Mouse (Mus musculus): Measurements from ENCODE around the gene S100a3.
A peak's percentile ranks its signal among the peaks of the same experiment; 100 is the strongest.

Gene S100a3

GRCm38 (mm10) chr3:90574691-90575090, 14.3 kb downstream of the S100a3 start:
- DNase-seq (ENCODE audit: low spot score in 2 of 2), result no peak

DNA sequence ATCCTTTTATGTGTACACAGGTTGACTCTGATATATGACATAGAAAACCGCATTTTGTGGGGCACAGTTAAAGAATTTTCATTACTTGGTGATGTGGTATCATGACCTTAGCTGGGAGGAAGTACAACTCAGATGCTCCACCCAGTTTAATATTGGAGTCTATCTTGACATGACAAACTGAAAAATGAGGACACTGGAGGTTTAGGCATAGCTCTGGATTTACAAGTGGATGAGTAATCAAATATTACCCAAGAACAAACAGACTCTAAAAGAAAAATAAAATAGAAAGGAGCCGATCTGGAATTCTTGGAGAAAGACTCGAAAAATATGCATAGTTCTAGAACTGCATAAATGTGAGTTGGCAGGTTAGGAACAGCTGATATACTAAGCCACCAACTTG, 14.9 kb downstream of the S100a3 start:
- DNase-seq (ENCODE audit: low spot score in 2 of 2), result no peak

DNA sequence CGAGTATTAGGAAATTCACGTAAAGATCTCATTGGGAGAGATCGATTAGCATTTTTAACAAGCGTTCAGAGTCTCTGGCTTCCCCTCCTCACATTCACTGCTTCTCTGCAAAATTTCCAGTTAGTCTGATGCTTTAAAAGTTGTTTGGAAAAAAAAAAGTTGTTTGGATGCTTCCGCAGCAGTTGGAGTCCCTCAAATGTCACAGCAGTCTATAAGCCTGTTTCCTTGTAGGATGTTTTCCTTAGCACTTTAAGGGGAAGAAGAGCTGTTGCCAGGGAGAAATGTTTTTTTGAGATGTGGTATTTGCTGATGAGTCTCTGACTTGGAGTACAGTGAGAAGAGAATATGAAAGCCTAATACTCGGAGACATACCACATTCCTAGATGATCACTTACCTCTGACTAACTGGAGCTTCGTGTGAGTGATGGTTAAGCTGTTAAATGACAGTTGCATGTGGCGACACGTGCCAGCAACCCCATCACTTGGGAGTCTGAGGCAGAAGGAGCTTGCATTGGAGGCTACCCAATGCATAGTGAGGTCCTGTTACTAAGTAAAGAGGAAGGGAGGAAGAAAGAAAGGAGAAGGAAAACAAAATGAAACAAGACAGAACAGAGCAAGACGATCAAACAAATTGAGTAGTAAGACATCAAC, 16.1 kb downstream of the S100a3 start:
- no peak for DNase-seq (ENCODE audit: low spot score in 2 of 2)

GRCm38 (mm10) chr3:90579433-90579832, 19.1 kb downstream of the S100a3 start:
- DNase-seq (ENCODE audit: low spot score in 2 of 2), result no peak

DNA sequence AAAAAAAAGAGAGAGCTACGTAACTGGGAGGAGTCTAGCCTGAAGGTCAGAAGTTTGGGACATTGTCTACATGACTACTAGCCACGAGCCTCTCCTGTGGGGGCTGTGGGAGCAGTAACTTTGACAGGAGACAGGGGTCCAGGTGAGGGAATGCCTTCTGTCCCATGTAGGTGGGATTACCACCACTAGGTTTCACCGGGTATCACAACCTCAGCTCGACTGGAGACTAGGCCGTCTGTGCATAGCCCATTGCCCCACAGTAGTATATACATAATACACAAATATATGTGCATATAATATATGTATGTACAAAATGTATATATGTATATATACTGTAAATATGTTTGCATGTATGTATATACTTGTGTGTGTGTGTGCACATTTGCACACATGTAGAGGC, 20.8 kb downstream of the S100a3 start:
- no peak for DNase-seq (ENCODE audit: low spot score in 2 of 2)

GRCm38 (mm10) chr3:90582156-90582555, 21.8 kb downstream of the S100a3 start:
- DNase-seq (ENCODE audit: low spot score in 2 of 2), result no peak

- no peak for DNase-seq (ENCODE audit: low spot score in 2 of 2)
These were observed 22.2 kb downstream of the S100a3 start for GRCm38 (mm10) chr3:90582556-90582955.

DNA sequence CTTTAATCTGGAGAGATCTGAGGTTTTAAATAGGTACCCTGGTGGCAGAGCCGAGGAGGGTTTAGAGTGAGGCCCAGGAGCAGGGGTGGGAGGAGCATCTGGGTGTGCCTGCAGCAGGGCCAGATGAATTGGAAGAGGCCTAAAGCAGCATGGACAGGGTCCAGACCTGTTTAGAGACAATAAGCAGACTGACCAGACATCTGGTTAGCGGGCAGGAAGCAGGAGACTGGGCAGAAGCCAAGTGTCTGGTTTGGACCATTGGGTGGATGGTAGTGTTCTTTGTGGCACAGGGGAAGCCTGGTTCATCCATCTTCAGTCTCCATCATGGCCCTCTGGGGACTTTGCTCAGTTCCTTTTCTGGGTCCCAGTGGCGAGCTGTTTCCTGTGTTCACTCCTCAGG, 23.5 kb downstream of the S100a3 start:
- DNase-seq (ENCODE audit: low spot score in 2 of 2), result no peak

DNA sequence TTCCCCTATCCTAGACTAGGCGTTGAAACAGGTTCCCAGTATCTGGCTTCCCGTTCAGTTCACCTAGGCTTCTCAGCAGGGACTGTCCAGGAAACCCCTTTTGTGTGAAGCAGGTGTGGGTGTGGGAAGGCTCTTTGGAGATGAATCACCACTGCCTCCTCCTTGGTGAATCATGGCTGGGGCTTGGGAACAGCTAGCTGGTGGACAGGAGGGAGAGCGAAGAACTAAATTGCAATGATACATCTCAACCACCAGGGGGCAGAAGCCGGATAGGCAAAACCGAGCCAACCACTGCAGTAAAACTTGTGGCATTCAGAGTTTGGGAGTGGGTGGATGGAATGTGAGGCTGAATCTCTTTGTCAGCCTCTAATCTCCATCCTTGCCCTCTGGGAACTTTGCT, 25.2 kb downstream of the S100a3 start:
- peak in 1 of 2 experiments; percentile 64 for DNase-seq (ENCODE audit: low spot score in 2 of 2)

DNA sequence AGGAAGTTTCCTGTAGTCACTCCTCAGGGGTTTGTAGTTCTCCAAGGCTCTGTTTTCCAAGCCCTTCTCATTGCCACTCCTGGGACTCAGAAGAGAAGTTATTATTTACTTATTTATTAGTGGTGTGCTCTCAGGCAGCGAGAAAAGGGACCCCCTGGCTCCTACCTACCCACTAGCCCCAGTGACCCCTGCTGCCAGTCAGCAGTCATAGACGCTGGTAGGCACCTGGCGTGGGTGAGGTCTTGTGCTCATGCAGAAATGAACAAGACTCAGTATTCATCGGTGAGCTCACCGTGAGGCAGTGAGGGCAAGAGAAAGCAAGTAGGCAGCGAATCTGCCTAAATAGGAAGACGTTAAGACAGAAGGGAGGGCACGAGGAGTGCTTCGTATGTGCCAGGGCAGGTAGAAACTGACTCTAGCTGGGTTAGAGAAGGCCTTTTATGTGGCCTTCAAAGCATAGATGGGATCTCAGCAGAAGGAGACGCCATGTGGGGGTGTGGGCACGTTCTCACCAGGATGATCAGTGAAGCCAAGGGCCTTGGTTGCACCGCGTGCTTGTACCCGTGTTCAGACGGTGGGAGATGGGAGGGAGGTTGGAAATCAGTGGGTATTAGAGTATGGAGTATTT, 25.8 kb downstream of the S100a3 start:
- DNase-seq (ENCODE audit: low spot score in 2 of 2), result no peak

GRCm38 (mm10) chr3:90586906-90587305, 26.5 kb downstream of the S100a3 start:
- DNase-seq (ENCODE audit: low spot score in 2 of 2), result no peak

DNA sequence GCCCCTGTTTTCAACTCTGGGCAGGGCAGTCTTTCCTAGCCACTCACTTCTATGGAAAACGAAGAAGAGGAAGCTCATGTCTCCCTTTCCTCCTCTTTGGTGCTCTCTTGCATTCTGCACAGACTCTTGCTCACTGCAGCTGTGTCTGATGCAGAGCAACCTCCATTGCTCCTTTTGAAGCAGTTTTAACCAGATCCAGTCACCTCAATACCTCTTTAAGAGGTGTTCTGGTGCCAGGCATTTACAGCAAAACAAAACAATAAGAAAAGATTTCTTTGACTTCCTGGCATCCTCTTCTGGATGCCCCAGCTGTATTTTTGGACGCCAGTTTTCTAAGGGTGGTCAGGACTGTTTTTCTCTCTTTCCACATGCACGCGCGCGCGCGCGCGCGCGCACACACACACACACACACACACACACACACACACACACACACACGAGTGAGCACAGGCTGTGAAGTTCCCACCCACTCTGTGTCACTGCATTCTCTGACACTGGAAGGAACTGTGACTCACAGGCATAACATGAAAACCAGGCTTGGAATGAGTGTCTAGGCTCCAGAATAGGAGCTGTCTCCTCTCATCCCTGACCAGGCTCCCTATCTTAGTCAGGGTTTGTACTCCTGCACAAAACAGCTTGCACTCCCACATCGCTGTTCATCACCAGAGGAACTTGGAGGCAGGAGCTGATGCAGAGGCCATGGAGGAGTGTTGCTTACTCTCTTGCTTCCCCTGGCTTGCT, 27.2 kb downstream of the S100a3 start:
- no peak for DNase-seq (ENCODE audit: low spot score in 2 of 2)

- no peak for DNase-seq (ENCODE audit: low spot score in 2 of 2)
These were observed 29.0 kb downstream of the S100a3 start for GRCm38 (mm10) chr3:90589390-90589789.

DNA sequence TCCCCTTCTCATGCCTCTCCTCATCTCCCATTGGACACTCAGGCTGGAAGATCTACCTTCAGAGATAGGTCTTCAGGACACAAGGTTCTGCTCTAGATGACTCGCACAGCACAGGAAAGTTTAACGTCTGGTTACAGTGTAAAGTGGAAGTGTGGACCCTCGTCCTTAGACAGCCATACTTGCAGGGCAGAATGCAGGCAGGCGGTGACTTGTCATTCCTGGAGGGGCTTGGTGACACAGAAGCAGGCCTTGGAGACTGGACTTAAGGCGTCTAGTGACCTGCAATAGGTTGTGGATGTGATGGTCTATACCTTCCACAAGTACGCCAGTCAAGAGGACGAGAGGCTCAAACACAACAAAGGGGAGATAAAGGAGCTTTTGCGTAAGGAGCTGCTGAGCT, 29.6 kb downstream of the S100a3 start, which contains the start of gene S100a2:
S100a2 (plus strand) TSS at position 301 of the 400 bp plus-strand sequence.
- no peak for DNase-seq (ENCODE audit: low spot score in 2 of 2)

GRCm38 (mm10) chr3:90594466-90594865, 34.1 kb downstream of the S100a3 start:
- DNase-seq (ENCODE audit: low spot score in 2 of 2), result no peak

GRCm38 (mm10) chr3:90595556-90595955, 35.2 kb downstream of the S100a3 start:
- no peak for DNase-seq (ENCODE audit: low spot score in 2 of 2)

DNA sequence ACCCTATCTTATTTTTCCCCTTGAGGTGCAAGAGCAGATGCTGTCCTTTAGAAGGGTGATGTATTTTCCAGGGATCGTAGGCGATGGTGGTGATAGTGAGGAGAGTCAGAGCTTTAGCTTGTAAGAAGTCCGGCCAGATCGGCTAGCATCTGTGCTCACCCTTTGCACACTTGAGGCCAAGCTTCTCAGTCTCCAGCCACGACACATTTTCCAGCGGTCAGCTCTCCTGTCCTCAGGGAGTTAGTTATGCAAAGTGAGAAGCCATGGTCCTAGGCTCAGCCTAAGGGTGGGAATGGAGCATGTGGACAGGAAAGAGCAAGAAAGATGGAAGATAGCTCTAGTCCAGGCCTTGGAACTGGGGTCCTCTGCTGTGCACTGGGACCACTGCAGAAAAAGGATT, 36.4 kb downstream of the S100a3 start:
- no peak for DNase-seq (ENCODE audit: low spot score in 2 of 2)

DNA sequence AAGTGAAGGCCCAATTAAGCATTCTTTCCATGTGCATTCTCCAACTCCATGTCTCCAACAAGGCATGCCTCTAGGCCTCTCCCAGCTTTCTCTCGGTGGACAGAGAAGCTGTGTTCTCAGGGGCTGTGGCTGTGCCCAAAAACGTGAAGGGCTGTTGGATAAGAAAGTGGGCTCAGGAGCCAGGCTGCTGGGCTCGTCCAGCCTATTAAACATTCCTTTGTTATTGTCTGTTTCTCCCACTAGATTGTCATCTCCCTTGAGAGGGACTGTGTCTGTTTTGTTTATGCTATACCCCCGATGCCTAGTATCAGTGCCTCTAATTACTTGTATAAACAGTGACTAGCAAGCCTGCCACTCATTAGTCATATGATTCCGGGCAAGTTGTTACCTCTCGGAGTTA, 37.4 kb downstream of the S100a3 start:
- no peak for DNase-seq (ENCODE audit: low spot score in 2 of 2)

- DNase-seq (ENCODE audit: low spot score in 2 of 2), result no peak
These were observed 37.8 kb downstream of the S100a3 start for GRCm38 (mm10) chr3:90598212-90598611.

GRCm38 (mm10) chr3:90599401-90599800, 39.0 kb downstream of the S100a3 start:
- DNase-seq (ENCODE audit: low spot score in 2 of 2), result no peak

DNA sequence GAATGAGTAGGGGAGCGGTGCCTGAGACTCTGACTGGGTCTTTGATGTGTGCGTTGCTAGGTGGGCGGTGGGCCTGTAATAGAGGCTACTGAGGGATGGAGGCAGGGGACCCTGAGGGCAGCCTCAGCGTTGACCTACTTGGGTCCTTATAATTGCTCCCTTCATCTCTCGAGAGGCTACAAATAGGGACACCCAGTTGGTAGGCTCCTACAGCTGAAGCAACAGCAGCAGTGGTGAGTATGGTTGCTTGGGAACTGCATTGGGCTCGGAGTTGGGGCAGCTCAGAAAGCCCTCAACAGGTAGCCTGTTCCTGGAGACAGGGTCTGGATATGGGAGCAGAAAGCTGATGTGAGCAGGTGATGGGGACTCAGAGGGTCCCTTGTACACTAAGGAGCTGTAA, 39.7 kb downstream of the S100a3 start:
- DNase-seq (ENCODE audit: low spot score in 2 of 2), result no peak

- no peak for DNase-seq (ENCODE audit: low spot score in 2 of 2)
These were observed 40.2 kb downstream of the S100a3 start for GRCm38 (mm10) chr3:90600458-90601195.
